Mouse (Mus musculus): Measurements from ENCODE around the gene E130308A19Rik. TPM values are rescaled to one million over a fixed set of nuclear protein-coding genes. Genes with fewer than 3 reads are reported as not detected.

The E130308A19Rik gene
- polyA plus RNA-seq, 1 experiment: 5.4 TPM

Other genes starting within 250 kb of the E130308A19Rik start
- gene Susd1, start 187.6 kb upstream of the E130308A19Rik start, polyA plus RNA-seq (2012; rRNA removed): 15.0 and 17.6 TPM in 2 replicates
- 30.2 and 35.6 TPM in 2 replicates for gene Ptbp3, start 76.8 kb upstream of the E130308A19Rik start, polyA plus RNA-seq (2012; rRNA removed)
- 65.2 and 72.5 TPM in 2 replicates for gene Hsdl2, start 44.6 kb upstream of the E130308A19Rik start, polyA plus RNA-seq (2012; rRNA removed)
- 18.3 and 21.9 TPM in 2 replicates for gene Inip, start 175.4 kb downstream of the E130308A19Rik start, polyA plus RNA-seq (2012; rRNA removed)
- 6.7 and 6.8 TPM in 2 replicates for gene Snx30, start 179.6 kb downstream of the E130308A19Rik start, polyA plus RNA-seq (2012; rRNA removed)